Mouse (Mus musculus): ENCODE results near the gene Ckap5.

DNA sequence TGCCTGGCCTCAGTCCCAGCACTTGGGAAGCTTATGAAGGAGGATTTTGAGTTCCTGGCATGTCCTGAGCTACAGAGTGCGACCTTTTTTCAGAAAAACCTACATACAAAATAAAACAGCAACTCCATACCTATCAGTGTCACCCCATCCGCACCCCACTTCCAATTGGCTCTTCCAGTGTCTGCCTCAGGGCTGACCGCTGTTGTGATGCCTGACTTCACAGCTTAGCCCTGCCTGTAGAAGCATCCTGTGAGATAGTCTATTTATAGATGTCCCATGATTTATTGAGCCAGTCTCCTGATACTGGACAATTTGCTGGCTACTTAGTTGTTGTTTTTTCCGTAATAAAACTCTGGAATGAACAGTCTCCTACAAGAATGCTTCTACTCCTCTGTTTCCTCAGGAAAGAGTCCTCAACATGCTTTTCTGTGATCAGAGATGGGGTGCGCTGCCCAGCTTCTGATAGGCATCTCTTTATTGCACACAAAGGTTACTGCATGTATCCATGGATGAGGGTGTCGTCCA lies 139.9 kb downstream of the Ckap5 start:
- TF ChIP-seq CTCF (IDR thresholded peaks at IDR 0.05; ENCODE audit: borderline replicate concordance, extremely low read depth, insufficient read depth, insufficient read length), result no peak
- TF ChIP-seq POLR2A (IDR thresholded peaks at IDR 0.05; ENCODE audit: borderline replicate concordance, extremely low read depth, insufficient read depth, insufficient read length, poor library complexity, severe bottlenecking), result no peak
